Mouse (Mus musculus): ENCODE measurements around the gene Hltf.

DNA sequence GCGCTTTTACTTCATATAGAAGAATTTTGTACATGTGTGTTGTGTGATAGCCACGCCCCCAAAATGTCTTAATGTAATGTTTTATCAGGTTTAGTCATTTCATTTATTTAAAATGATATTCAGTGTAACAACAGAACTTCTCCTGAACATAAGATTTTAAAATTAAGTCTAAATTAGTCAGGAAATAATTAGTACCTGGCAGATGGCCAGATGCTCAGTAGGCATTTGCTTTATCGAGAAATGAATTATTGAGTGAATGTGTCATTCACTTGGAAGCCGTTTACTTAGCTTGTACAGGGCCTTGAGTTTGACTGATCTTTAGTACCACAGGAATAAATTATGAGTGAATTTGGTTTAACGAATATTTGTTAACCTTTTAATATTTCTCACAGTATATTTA is 51.3 kb downstream of the Hltf start:
- TF ChIP-seq EP300 (IDR thresholded peaks at IDR 0.05; ENCODE audit: low read depth) (no peak), CTCF (IDR thresholded peaks at IDR 0.05; ENCODE audit: low read depth) (no peak)
